Mouse (Mus musculus) left cerebral cortex, postnatal 25 days (tissue): ENCODE results near the gene Hmgn3. TPM values are rescaled to one million over a fixed set of nuclear protein-coding genes. Genes with fewer than 3 reads are reported as not detected.
A peak's percentile ranks its signal among the peaks of the same experiment; 100 is the strongest.

Experiments used
- DNase-seq, 2 experiments: peaks; one replicate each; pipeline ENCODE4 v3.0.0; 2022; ENCODE audit warnings: low spot score in 2 of 2, mixed read lengths in 1 of 2
- intact Hi-C: fragments of 180-260 bp; cut with DNase I; formaldehyde crosslinking; loops from one replicate; pipeline ENCODE4 v1.15.1; 2025
- total RNA-seq, 2 experiments: library from RNA; stranded (reverse); gene quantifications; 2 replicates each; pipeline ENCODE4 v1.2.3; 2021

Gene Hmgn3
- total RNA-seq, 2 experiments from 2014 or later: 85.5 to 88.8 TPM

DNA sequence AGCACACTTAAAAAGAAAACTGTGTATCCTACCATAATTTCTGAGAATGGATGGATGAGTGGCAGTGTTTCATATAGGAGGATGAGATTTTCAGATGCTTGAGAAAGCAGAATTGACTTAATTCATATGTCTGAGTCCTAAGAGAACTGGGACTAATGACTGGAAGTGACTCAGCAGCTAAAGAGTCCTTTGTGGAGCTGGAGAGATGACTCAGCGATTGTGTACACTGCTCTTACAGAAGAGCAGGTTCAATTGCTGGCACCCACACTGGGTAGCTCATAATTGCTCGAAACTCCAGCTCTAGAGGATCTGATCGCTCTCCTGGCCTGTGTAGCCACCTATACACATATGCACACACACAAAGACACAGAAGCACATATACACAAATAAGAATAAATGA lies 42.7 kb downstream of the Hmgn3 start:
- intact Hi-C loops: no loop called here
- no peak for DNase-seq

DNA sequence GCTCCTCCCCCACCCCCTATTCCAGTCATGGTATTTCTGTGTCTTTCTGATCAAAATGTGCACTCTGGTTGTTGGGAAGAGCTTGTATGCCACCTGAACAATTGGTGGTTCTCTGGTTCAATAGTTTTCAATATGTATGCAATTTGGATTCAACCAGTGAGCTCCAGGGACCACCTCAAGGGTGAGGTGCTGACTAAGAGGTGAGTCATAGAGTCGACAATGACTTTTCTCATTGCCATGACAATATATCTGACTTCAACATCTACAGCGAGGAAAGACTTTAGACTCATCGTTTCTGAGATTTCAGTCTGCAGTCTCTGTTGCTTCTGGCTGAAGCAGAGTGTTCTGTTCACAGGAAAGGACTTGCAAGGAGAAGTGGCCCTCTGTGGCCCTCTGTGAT lies 44.8 kb downstream of the Hmgn3 start:
- peak in 1 of 2 experiments; percentile 31 for DNase-seq
- intact Hi-C loops: no loop called here

DNA sequence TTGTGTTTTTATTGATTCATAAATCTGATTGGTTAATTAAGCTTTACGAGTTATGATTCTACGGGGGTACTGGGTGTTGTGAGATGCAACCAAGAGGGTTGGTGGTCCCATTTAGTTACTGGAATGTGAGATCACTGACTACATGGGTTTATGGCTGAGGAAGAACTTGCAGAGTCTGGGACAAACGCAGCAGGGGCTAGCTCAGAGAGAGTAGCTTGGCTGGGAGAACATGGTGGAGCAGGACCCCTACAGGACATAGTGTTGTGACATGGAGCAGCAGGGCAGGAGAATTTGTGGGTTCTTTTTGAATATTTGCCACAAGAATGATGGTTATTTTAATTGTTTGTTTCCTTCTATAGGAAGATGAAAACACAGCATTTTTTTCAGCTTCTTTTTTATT lies 45.7 kb downstream of the Hmgn3 start:
- no peak for DNase-seq
- intact Hi-C loops: no loop called here

DNA sequence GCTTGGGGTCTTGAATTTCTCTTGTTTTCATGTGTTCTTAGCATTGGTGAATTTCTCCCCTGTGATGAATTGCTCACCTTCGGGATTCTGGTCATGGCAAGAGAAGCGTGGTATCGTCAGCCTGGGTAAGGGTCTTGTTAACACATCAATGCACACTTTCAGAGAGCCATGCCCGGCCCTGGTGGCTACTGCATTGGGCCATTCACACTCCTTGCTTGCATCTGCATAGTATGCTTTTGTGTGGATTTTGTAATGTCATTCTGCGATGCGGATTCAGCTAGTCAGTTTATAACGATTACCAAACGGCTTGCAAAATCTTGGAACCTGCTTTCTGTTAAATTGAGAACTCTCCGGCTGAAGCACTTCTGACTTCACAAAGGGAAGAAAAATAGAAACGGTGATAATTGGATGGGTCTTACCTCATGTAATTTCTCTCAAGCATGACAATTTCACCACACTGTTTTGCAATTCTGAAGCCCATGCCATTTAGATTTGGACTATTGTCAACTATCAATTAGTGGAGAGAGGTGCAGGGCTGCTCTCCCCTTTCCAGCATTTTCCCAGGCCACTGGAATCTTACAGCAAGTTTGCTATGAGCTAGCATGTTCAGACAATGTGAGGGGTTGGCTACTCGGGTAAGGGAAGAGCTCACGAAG lies 47.7 kb downstream of the Hmgn3 start:
- no peak for DNase-seq

DNA sequence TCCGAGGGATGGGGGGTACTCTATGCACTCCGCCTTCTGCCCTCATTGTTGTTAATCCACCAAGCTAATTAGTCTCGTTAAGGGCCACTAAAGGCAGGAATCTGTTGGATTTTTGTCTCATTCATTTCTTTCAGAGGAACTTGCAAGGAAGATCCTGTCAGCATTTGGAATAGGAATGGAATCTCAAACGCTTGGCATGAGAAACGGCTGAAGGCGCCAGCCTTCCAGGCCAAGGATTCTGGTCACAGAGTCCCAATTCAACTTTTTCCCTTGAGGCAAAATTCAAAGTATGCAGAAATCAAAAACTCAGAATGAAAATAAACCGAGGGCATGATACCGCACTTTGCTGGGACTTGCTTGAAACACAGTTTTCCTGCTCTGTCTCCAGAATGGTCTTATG lies 48.7 kb downstream of the Hmgn3 start:
- intact Hi-C loops: no loop called here
- no peak for DNase-seq

More for the DNA sequence above, 47.7 kb downstream of the Hmgn3 start:
- intact Hi-C loops: no loop called here

DNA sequence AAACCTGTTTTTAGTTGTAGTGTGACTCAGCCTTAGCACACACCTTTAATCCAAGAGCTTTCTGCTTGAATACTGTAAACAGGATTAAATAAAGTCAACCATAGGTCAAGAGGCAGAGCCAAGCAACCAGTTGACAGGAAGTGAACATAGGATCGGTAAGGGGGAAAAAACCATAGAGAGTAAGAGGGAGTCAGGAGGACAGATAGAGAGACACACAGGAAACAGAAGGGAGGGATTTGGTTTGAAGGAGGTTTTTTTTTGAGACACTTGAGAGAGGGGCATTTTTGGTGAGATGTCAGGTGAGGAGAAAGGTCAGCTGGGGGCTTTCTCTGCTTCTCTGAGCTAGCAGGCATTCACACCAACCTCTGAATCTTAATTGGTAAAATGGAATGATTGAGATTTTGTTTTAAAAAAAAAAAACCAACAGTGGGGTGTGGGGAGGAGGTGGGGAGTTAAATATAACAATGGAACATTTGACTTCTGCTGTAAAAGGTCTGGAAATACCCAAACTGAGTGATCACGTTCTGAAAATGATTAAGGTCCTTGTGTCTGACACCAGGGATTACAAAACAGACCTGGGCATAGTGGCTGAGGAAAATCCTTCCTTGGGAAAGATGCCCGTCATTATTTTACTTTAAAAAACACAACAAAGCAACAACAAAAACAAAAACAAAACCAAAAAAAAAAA lies 51.7 kb downstream of the Hmgn3 start:
- no peak for DNase-seq
- intact Hi-C loops: no loop called here

DNA sequence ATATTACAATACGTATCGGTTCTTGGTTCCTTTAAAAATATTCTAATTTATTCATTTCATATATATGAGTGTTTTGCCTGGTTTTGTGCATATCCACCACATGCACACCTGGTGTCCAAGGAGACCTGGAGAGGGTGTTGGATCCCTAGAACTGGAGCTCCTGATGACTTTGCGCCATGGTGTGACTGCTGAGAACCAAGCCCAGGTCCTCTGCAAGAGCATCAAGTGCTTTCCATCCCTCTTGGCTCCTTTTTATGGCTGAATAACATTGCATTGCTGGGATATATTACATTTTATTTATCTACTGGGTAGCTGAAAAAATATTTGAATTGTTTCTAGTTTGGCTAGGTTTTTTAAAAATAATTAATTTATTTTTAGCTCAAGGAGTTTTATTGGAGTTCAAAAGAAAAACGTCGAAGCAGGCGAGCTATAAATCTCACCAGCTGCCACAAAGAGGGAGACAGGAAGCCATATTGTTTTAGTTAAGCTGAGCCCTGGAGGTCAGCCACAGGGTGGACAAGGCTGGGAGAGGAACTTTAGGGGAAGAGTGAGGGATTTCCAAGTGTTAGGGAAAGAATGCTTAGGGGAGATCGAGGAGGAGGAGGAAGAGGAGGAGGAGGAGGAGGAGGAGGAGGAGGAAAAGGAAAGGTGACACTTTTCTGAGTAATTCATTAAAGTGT lies 62.6 kb downstream of the Hmgn3 start:
- intact Hi-C loops: no loop called here

DNA sequence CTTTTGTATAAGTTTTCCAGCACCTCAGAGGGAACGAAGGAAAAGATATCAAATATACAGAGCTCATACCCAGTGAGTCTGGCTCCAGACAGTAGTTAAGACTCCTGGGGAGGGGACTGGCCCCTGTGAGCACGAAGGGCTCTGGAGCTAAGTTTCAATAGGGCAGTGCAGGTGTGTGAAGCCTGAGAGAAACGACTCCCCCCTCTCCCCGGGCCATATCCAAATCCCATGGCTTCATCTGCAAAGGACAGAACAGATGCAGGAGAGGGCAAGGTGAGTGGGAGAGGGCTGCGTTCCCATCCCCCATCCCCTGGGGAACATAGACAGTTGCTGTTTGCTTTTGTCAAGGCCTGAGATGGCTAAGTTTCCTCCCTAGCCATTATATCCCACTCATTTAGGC lies 63.4 kb downstream of the Hmgn3 start:
- no peak for DNase-seq

More for the DNA sequence above, 62.6 kb downstream of the Hmgn3 start:
- DNase-seq: no peak

DNA sequence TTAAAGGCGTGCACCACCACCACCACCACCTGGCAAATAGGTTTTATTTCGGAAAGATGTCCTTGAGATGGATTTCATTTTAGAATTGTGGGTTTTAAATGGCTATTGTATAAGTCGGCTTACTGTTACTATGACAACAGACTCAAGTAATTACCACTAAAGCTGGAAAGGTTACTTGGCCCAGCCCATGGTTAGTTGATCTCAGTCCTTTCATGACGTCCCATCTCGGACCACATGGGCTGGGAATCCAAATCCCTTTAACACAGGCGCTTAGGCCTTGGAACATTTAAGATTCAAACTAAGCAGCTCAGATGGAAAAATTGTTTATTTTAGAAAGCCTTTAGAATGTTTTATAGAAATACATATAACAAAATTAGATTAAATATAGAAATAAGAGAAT lies 64.2 kb downstream of the Hmgn3 start:
- intact Hi-C loops: no loop called here
- no peak for DNase-seq

More for the DNA sequence above, 63.4 kb downstream of the Hmgn3 start:
- intact Hi-C loops: no loop called here

DNA sequence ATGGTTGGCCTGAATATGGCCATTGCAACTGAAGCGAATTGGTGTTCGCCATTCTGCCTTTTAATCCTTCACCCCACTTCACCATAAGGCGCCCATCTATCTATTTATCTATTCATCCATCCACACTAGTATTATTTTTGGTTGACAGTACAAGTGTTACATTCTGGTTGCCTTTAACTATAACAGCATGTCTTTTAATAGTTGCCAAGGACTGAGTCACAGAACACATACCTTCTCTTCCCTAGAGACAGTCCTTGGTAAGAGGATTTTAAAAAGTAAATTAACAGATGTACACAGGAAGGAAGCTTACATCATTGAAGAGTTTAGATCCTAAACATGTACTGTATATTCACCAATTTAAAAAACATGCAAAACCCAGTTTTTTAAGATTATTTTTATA lies 66.8 kb downstream of the Hmgn3 start:
- DNase-seq: peak in 1 of 2 experiments; percentile 43
- intact Hi-C loops: no loop called here

DNA sequence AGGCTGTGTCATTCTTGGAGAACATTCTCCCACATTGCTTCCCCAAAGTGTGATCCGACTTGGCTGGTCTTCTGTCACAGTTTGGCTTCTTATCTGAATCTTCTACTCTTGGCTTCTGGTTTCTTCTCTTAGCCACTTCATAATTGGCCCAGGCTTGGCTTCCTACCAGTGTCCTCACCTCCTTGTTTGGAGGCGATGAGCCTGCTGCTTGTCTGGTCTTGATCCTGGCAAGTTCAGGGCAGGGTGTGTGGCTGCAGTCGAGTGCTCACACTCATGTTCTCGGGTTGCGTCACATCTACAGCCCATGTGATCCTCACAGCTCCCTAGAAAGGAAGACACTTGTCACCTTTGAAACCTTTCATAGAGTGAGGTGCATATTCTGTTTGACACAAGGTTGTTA lies 78.2 kb downstream of the Hmgn3 start:
- intact Hi-C loops: no loop called here
- DNase-seq: no peak

DNA sequence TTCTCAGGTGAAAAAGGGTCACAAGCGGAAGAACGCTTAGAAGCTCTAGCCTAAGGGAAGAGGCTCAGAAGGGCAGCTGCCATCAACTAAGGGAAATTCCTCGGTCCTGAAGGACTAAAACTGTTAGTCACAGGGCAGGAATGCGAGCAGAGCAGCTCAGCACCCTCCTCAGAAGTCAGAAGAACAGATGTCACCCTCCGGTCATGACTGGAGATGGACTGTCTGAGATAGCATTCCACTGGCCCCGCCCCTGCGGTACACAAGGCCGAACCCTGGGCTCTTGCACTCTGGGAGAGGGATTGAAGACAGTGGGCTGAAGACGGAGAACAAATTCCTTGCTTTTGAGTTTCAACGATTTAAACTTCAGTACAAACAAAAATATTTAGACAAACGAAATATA lies 85.2 kb downstream of the Hmgn3 start:
- no peak for DNase-seq
- intact Hi-C loops: no loop called here

Other genes with a start within 250 kb of the Hmgn3 start
- 10 to 100 TPM; 67.2 to 80.6 TPM for gene Phip, start 171.2 kb downstream of the Hmgn3 start, total RNA-seq